Mouse (Mus musculus): ENCODE data around the gene Slc9b2. TPM values are rescaled to one million over a fixed set of nuclear protein-coding genes. Genes with fewer than 3 reads are reported as not detected.
A peak's percentile ranks its signal among the peaks of the same experiment; 100 is the strongest.

Slc9b2 gene
- polyA plus RNA-seq, 1 experiment from 2014 or later: 1.3 TPM

DNA sequence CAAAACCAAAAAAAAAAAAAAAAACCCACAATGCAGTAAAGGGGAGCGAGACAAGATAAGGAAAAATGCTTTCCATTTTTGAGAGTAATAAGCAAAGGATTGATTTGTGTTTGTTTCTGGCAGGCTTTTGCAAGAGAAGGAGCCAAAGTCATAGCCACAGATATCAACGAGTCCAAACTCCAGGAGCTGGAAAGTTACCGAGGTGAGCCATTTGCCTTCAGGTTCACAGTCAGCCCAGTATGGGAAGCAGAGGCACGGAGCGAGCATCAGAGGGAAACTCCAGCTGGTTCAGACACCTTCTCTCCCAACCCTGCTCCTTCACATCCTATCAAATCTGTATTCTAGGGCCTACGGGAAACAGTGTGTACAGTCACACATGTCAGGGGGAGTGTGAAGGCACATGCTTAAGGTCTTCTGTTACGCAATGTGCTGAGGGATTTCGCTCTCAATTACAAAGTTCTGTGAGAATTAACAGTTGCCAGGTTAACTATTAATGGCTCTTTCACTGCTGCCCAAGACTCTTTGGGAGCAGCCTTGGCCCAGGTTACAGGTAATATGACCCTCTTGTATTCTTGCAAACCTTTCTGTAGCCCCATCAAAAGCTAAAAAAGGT, 19.3 kb upstream of the Slc9b2 start:
- no peaks in the 10 kb centered on the region for H3K36me3 ChIP-seq
- WGBS: 85% methylated on average over 8 of the region's 8 CpGs
- no peak for ATAC-seq (ENCODE audit: low FRiP score)
- no peak overlapping the region for H3K9ac ChIP-seq
- no peak overlapping the region for H3K4me2 ChIP-seq (replicated peaks)
- H3K9me3 ChIP-seq (replicated peaks): no peaks in the 10 kb centered on the region
- H3K4me3 ChIP-seq: no peak overlapping the region
- H3K27me3 ChIP-seq: no peaks in the 10 kb centered on the region
- no peaks in the 10 kb centered on the region for H3K4me1 ChIP-seq
- no peak overlapping the region for H3K27ac ChIP-seq

- Histone ChIP-seq H3K27me3 (no peaks in the 10 kb centered on the region), H3K36me3 (no peaks in the 10 kb centered on the region), H3K4me2 (replicated peaks) (no peak overlapping the region), H3K27ac (no peak overlapping the region), H3K4me1 (no peaks in the 10 kb centered on the region), H3K9ac (no peak overlapping the region), H3K4me3 (no peak overlapping the region), H3K9me3 (replicated peaks) (no peaks in the 10 kb centered on the region)
- 100% methylated on average over 1 of the region's 1 CpGs for WGBS
- ATAC-seq (ENCODE audit: low FRiP score): no peak
Observed at GRCm38 (mm10) chr3:135289148-135289547, 18.4 kb upstream of the Slc9b2 start.

DNA sequence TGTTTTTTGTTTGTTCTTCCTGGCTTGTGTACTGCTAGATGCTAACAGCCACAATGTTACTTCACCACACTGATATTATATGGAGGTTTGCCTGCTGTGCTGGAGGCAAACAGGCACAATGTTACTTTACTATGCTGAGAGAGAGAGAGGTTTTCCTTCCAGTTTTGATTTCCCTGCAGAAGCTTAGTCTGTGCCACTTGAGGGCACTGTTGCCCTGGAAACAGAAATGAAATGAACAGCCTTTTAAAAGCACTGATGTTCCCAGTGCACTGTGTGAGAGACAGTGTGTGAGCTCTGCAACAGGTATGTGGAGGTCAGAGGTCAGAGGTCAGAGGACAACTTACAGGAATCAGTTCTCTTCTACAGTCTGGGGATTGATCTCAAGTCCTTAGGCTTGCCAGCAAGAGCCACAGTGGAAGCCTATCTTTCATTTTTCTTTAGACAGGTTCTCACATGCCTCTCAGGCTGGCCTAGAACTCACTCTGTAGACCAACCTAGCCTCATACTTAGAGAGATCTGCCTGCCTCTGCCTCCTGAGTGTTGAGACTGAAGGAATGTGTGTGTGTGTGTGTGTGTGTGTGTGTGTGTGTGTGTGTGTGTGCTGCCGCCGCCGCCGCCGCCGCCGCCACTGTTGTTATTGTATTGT, 17.1 kb upstream of the Slc9b2 start:
- no peak overlapping the region for H3K4me2 ChIP-seq (replicated peaks)
- no peak overlapping the region for H3K27ac ChIP-seq
- H3K4me1 ChIP-seq: no peaks in the 10 kb centered on the region
- H3K9me3 ChIP-seq (replicated peaks): no peaks in the 10 kb centered on the region
- H3K4me3 ChIP-seq: no peak overlapping the region
- H3K36me3 ChIP-seq: no peaks in the 10 kb centered on the region
- no CpG with 5 or more reads among the region's 7 CpGs for WGBS
- H3K9ac ChIP-seq: no peak overlapping the region
- ATAC-seq (ENCODE audit: low FRiP score): peak; percentile 71
- no peaks in the 10 kb centered on the region for H3K27me3 ChIP-seq

GRCm38 (mm10) chr3:135293703-135294102, 13.8 kb upstream of the Slc9b2 start:
- ATAC-seq (ENCODE audit: low FRiP score): no peak
- H3K27me3 ChIP-seq: no peaks in the 10 kb centered on the region
- no peak overlapping the region for H3K9ac ChIP-seq
- 54% methylated on average over 7 of the region's 7 CpGs for WGBS
- no peak overlapping the region for H3K27ac ChIP-seq
- H3K4me2 ChIP-seq (replicated peaks): no peak overlapping the region
- H3K4me3 ChIP-seq: no peak overlapping the region
- no peaks in the 10 kb centered on the region for H3K9me3 ChIP-seq (replicated peaks)
- no peaks in the 10 kb centered on the region for H3K4me1 ChIP-seq
- no peaks in the 10 kb centered on the region for H3K36me3 ChIP-seq

GRCm38 (mm10) chr3:135295559-135295958, 11.9 kb upstream of the Slc9b2 start:
- WGBS: 90% methylated on average over 1 of the region's 1 CpGs
- no peak for ATAC-seq (ENCODE audit: low FRiP score)
- no peak overlapping the region for H3K4me3 ChIP-seq

GRCm38 (mm10) chr3:135298560-135298959, 8.9 kb upstream of the Slc9b2 start:
- Histone ChIP-seq H3K4me1 (peaks cover 4% of the 10 kb centered on the region; the same call in 1 of the 2 replicates), H3K27ac (no peak overlapping the region), H3K9me3 (replicated peaks) (no peaks in the 10 kb centered on the region), H3K4me2 (replicated peaks) (no peak overlapping the region), H3K9ac (no peak overlapping the region), H3K27me3 (no peaks in the 10 kb centered on the region), H3K36me3 (no peaks in the 10 kb centered on the region), H3K4me3 (no peak overlapping the region)
- 94% methylated on average over 3 of the region's 3 CpGs for WGBS
- ATAC-seq (ENCODE audit: low FRiP score): no peak

More at GRCm38 (mm10) chr3:135295559-135295958, 11.9 kb upstream of the Slc9b2 start:
- no peak overlapping the region for H3K4me2 ChIP-seq (replicated peaks)
- H3K27me3 ChIP-seq: no peaks in the 10 kb centered on the region
- no peaks in the 10 kb centered on the region for H3K4me1 ChIP-seq
- no peak overlapping the region for H3K9ac ChIP-seq
- no peaks in the 10 kb centered on the region for H3K36me3 ChIP-seq
- H3K27ac ChIP-seq: no peak overlapping the region
- H3K9me3 ChIP-seq (replicated peaks): no peaks in the 10 kb centered on the region

DNA sequence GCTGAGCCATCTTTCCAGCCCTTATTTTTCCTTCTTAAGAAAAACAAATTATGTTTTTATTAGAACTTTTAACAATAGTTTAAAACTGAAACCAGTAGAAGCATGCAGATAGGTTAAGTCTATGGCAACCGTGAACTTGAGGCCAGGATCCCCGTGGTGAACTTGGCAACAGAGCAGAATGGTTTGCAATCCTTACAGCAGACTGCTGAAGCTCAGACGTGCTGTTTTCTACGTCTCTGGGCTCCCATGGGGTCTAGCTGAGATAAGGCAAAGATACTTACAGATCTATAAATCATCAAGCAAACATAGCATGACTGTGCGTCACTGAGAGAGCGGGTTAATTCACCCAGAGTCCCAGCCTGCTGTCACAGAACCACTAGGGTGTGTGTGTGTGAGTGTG, 7.4 kb upstream of the Slc9b2 start:
- ATAC-seq (ENCODE audit: low FRiP score): no peak
- no peak overlapping the region for H3K4me2 ChIP-seq (replicated peaks)
- 69% methylated on average over 6 of the region's 6 CpGs for WGBS

DNA sequence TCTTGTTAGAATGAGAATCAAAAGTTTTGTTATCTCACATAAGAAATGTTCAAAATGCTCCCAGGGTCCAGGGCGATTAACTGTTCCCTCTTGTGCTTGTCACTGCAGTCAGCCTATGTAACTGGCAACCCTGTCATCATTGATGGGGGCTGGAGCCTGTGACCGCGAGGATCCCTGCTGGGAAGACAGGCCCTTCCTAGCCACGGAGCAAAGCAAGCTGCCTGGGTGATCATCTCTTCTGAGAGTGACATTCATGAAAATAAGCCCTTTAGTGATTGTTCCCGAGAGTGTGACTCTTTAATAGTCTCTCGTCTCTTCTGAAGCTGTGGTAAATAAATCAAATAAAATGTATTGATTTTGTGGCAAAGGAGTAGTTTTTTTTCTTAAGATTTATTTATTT, 3.4 kb upstream of the Slc9b2 start:
- H3K4me3 ChIP-seq: no peak overlapping the region
- H3K9ac ChIP-seq: no peak overlapping the region
- H3K27me3 ChIP-seq: peaks cover 2% of the 10 kb centered on the region; the same call in 1 of the 2 replicates
- no peaks in the 10 kb centered on the region for H3K9me3 ChIP-seq (replicated peaks)
- peaks cover 22% of the 10 kb centered on the region for H3K4me1 ChIP-seq
- H3K36me3 ChIP-seq: no peaks in the 10 kb centered on the region
- 12% methylated on average over 6 of the region's 6 CpGs for WGBS
- H3K27ac ChIP-seq: no peak overlapping the region
- H3K4me2 ChIP-seq (replicated peaks): no peak overlapping the region
- ATAC-seq (ENCODE audit: low FRiP score): peak; percentile 43; the same call in 1 of the 2 replicates

More for the DNA sequence above, 7.4 kb upstream of the Slc9b2 start:
- no peak overlapping the region for H3K9ac ChIP-seq
- H3K9me3 ChIP-seq (replicated peaks): no peaks in the 10 kb centered on the region
- H3K4me1 ChIP-seq: peaks cover 12% of the 10 kb centered on the region
- no peaks in the 10 kb centered on the region for H3K36me3 ChIP-seq
- H3K27ac ChIP-seq: no peak overlapping the region
- H3K27me3 ChIP-seq: no peaks in the 10 kb centered on the region
- no peak overlapping the region for H3K4me3 ChIP-seq

DNA sequence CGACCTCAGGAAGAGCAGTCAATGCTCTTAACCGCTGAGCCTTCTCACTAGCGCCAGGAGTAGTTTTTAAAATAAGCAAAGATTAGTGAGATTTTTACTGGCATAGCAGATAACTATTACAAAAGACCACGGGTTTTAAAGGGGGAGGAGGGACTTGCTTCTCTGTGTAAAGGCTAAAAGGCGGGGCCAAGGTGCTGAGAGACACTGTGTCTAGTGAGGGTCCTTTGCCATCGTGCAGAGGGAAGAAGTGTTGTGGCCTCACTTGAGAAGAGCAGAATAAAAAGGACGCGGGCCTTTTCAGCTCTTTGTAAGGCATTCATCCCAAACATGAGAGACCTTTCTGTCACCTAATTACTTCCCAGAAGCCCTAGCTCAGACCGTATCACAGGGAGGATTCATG, 2.9 kb upstream of the Slc9b2 start:
- no peaks in the 10 kb centered on the region for H3K9me3 ChIP-seq (replicated peaks)
- H3K4me1 ChIP-seq: peaks cover 22% of the 10 kb centered on the region
- peaks cover 2% of the 10 kb centered on the region; the same call in 1 of the 2 replicates for H3K27me3 ChIP-seq
- H3K4me2 ChIP-seq (replicated peaks): no peak overlapping the region
- H3K27ac ChIP-seq: no peak overlapping the region
- no peak overlapping the region for H3K9ac ChIP-seq
- H3K36me3 ChIP-seq: no peaks in the 10 kb centered on the region
- H3K4me3 ChIP-seq: no peak overlapping the region
- peak; percentile 36; the same call in 1 of the 2 replicates for ATAC-seq (ENCODE audit: low FRiP score)
- 10% methylated on average over 9 of the region's 9 CpGs for WGBS

DNA sequence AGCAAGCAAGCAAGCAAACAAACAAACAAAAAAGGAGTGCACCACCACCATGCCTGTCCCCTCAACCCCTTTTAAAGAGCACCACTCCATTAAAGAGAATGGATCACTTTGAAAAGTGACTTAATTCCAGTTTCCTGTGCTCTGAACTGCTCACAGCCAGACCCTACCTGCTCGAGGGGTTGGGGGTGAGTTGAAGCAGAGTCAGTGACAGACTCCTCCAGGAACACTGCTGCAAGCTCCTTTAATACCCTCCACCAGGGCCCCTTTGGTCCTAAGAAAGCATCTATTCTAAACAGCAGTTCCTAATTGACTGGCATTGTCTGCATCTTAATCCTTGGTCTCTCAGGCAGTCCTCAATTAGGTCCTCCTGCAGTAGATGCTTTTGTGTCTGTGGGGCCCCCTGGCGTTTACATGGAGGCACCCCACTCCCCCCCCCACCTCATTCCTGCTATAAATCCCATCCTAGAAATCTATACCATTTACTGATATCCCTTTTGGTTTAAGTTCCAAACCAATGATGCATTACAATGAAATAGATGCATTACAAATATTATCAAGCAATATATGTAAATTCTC, 5.5 kb downstream of the Slc9b2 start:
- H3K27me3 ChIP-seq: peaks cover 2% of the 10 kb centered on the region; the same call in 1 of the 2 replicates
- no peak for ATAC-seq (ENCODE audit: low FRiP score)
- WGBS: 33% methylated on average over 2 of the region's 2 CpGs
- H3K9me3 ChIP-seq (replicated peaks): 0 out of 2 replicates have a peak, but pooled peaks cover 6% of the 10 kb centered on the region
- H3K4me1 ChIP-seq: peaks cover under 1% of the 10 kb centered on the region; the same call in 1 of the 2 replicates
- H3K27ac ChIP-seq: no peak overlapping the region
- no peak overlapping the region for H3K4me2 ChIP-seq (replicated peaks)
- no peaks in the 10 kb centered on the region for H3K36me3 ChIP-seq
- no peak overlapping the region for H3K4me3 ChIP-seq
- no peak overlapping the region for H3K9ac ChIP-seq

- H3K27me3 ChIP-seq: no peaks in the 10 kb centered on the region
- H3K27ac ChIP-seq: no peak overlapping the region
- no peaks in the 10 kb centered on the region for H3K4me1 ChIP-seq
- no peak overlapping the region for H3K9ac ChIP-seq
- H3K4me3 ChIP-seq: no peak overlapping the region
- peak; percentile 73 for ATAC-seq (ENCODE audit: low FRiP score)
- H3K4me2 ChIP-seq (replicated peaks): no peak overlapping the region
- H3K36me3 ChIP-seq: no peaks in the 10 kb centered on the region
- H3K9me3 ChIP-seq (replicated peaks): 0 out of 2 replicates have a peak, but pooled peaks cover 6% of the 10 kb centered on the region
- 38% methylated on average over 2 of the region's 2 CpGs for WGBS
Observed at GRCm38 (mm10) chr3:135313727-135314126, 6.2 kb downstream of the Slc9b2 start.

- no peak overlapping the region for H3K4me3 ChIP-seq
- WGBS: 63% methylated on average over 2 of the region's 2 CpGs
- H3K4me1 ChIP-seq: no peaks in the 10 kb centered on the region
- no peak overlapping the region for H3K27ac ChIP-seq
- no peaks in the 10 kb centered on the region for H3K27me3 ChIP-seq
- 0 out of 2 replicates have a peak, but pooled peaks have one; percentile 35 for ATAC-seq (ENCODE audit: low FRiP score)
- H3K9ac ChIP-seq: no peak overlapping the region
- 0 out of 2 replicates have a peak, but pooled peaks cover 6% of the 10 kb centered on the region for H3K9me3 ChIP-seq (replicated peaks)
- H3K4me2 ChIP-seq (replicated peaks): no peak overlapping the region
- H3K36me3 ChIP-seq: no peaks in the 10 kb centered on the region
Observed at GRCm38 (mm10) chr3:135314811-135315210, 7.3 kb downstream of the Slc9b2 start.

Measured in hindbrain, embryonic 12.5 days (tissue).